Mouse (Mus musculus) lung, postnatal 36 days (tissue): ENCODE measurements around the gene Pp2d1.

Experiments used
- DNase-seq: peaks from one replicate; pipeline ENCODE4 v3.0.0; 2022; ENCODE audit warnings: mixed read lengths

Gene Pp2d1

GRCm38 (mm10) chr17:53566161-53566918, 27.1 kb upstream of the Pp2d1 start, which contains the start of gene Kat2b:
Kat2b (plus strand) TSS chr17:53566861.
- peak; percentile 63 for DNase-seq

DNA sequence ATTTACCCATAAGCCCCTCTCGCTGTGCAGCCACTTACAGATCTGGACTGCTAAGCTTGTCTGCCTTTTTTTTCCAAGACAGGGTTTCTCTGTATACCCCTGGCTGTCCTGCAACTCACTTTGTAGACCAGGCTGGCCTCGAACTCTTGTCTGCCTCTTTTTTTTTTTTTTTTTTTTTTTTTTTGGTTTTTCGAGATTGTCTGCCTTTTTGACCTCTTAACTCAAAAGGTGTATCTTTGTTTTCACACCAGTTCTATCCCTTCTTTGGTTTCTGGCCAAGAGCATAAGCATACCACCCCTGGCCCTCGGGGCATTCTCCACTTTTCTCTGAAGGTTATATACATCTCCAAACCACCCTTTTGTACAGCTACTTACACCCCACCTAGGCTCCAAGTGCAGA, 25.6 kb upstream of the Pp2d1 start:
- DNase-seq: no peak

DNA sequence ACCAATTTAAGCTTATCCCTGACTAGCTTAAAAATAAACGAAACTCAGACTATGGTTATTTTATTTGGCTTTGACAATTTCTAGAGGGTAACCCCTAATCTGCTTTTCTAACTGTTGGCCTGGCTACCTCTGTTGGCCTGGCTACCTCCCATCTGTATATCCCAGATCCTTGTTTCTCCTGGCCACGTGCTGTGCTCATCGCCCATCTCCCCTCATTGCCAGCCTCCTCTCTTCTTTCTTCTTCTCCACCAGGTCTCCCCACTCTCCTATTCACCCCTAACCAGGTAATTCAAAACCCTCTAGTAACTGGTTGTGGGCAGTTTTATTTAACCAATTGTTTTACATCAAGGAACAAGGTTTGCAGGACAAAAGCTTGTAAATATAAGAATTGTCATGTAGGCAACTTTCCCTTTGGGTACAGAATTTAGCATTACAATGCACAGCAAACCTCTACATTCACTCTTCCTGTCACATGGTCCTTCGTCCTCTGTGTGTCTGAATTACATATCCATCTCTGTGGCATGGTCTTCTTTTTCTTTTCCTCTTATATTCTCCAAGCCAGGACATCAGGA, 22.3 kb upstream of the Pp2d1 start:
- DNase-seq: no peak

- no peak for DNase-seq
Observed at GRCm38 (mm10) chr17:53559646-53560045, 20.4 kb upstream of the Pp2d1 start.

- no peak for DNase-seq
Observed at GRCm38 (mm10) chr17:53557443-53557842, 18.2 kb upstream of the Pp2d1 start.

DNA sequence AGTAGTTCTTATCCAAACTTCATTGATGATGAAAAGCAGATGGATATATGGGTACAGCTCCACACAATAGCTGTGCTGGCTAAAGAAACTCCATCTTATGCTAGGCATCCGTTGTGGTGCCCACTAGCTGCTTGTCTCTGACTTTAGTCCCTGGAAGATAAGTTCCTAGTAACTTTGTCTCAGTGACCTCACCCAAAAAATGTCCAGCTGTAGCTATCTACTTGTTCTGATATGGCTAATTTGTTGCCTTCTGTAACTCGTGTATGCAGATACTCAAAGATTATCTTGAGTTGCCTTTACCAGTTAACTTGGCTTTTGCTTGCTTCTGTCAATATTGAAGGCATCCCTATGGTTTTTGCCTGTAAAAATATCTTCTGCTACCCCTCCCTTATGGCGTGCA, 15.6 kb upstream of the Pp2d1 start:
- DNase-seq: no peak

DNA sequence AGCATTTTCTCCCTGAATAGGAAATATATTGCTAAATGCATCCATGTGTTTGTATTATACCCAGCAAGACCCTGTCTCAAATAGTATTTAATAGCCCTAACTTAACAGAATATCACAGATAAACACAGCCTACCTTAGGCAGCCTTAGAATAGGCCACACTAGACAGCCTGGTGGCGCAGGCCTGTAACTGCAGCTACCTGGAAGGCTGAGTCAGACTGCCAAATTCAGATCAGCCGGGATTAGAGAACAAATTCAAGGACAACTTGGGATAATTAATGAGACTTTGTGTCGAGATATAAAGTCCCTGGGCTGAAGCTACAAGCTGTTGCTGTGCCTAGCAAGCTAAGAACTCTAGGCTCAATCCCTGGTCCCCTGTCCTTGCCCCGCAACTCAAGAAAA, 14.8 kb upstream of the Pp2d1 start:
- DNase-seq: no peak

GRCm38 (mm10) chr17:53551306-53552299, 12.4 kb upstream of the Pp2d1 start:
- DNase-seq: no peak

- peak; percentile 65 for DNase-seq
Observed at GRCm38 (mm10) chr17:53543591-53544324, 4.5 kb upstream of the Pp2d1 start.

GRCm38 (mm10) chr17:53542536-53542935, 3.3 kb upstream of the Pp2d1 start:
- DNase-seq: no peak

GRCm38 (mm10) chr17:53532425-53532824, 6.8 kb downstream of the Pp2d1 start:
- peak; percentile 30 for DNase-seq

DNA sequence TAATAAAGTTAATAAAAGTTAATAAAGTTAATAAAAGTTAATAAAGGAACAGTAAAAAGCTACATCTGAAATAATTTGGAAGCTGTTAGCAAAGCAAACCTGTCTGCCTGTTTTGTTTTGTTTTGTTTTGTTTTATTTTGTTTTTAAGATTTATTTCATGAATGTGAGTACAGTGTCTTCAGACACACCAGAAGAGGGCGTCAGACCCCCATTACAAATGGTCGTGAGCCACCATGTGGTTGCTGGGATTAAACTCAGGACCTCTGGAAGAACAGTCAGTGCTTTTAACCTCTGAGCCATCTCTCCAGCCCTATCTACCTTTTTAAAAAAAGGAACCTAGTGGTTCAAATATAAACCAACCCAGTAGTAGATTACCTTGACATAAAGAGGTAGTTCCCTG, 8.1 kb downstream of the Pp2d1 start:
- DNase-seq: no peak

GRCm38 (mm10) chr17:53528034-53528433, 11.2 kb downstream of the Pp2d1 start:
- DNase-seq: no peak

DNA sequence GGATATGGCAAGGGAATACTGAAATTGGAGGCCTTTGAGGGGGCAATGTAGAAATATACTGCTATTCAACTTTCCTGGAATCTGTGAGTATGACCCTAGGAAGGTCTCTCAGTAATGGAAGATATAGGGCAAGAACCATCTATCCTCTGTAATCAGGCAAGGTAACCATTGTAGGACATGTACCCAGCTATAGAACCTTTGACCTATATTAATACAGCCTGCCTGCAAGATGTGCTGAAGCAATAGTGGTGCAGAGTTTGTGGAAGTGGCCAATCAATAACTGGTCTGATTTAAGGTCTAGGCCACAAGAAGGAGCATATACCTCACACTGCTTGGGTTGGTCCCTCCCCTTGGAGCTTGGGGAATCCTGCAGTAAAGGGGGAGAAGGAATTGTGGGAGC, 18.7 kb downstream of the Pp2d1 start:
- DNase-seq: no peak

DNA sequence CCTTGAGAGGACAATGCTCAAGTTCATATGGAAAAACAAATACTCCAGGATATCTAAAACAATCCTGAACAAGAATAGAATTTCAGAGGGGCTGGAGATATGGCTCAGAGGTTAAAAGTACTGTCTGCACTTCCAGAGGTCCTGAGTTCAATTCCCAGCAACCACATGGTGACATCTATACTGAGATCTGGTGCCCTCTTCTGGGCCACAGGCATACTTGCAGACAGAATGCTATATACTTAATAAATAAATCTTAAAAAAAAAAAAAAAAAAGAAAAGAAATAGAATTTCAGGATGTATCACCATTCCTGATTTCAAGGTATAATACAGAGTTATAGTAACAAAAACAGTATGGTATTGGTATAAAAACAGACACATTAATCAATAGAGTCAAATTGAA, 19.9 kb downstream of the Pp2d1 start:
- no peak for DNase-seq

GRCm38 (mm10) chr17:53512311-53512951, 26.8 kb downstream of the Pp2d1 start:
- DNase-seq: peak; percentile 46

- no peak for DNase-seq
Observed at GRCm38 (mm10) chr17:53502966-53503365, 36.3 kb downstream of the Pp2d1 start.

GRCm38 (mm10) chr17:53489007-53489378, 50.3 kb downstream of the Pp2d1 start:
- no peak for DNase-seq

DNA sequence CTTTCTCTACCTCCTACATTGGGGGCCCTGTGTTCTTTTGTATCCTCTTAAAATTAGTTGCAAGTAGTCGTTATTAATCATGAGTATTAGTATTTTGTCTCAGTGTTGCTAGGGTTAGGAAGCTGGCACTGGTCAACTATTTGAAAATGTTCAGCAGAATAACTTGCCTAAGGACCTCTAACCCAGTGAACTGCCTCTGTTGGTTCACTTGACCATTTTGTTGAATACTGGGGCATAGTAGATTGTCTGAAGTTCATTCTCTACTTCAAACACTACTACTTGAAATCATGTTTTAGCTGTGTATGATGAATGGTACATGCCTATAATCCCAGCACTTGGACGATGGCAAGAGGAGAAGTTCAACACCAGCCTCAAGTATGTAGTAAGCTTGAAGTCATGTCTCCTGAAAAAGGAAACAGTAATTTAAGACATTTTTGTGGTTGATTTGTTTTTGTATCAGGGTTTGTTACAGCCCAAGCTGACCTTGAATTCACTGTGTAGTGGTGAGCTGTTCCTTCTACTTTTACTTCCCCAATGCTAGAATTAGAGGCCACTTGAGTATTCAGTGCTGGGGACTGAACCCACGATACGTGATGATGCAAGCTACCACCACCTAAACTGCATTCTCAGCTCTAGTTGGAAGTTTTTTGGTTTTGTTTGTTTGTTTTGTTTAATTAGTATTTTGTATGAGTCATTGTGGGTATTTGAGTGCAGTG, 50.8 kb downstream of the Pp2d1 start:
- DNase-seq: peak; percentile 26

- no peak for DNase-seq
Observed at GRCm38 (mm10) chr17:53480433-53480832, 58.8 kb downstream of the Pp2d1 start.

- DNase-seq: peak; percentile 54
Observed at GRCm38 (mm10) chr17:53479604-53480041, 59.6 kb downstream of the Pp2d1 start.
